Mouse (Mus musculus): ENCODE results near the gene Commd2. TPM values are rescaled to one million over a fixed set of nuclear protein-coding genes. Genes with fewer than 3 reads are reported as not detected.
A peak's percentile ranks its signal among the peaks of the same experiment; 100 is the strongest.

Commd2 gene
- polyA plus RNA-seq, 1 experiment, result not detected

DNA sequence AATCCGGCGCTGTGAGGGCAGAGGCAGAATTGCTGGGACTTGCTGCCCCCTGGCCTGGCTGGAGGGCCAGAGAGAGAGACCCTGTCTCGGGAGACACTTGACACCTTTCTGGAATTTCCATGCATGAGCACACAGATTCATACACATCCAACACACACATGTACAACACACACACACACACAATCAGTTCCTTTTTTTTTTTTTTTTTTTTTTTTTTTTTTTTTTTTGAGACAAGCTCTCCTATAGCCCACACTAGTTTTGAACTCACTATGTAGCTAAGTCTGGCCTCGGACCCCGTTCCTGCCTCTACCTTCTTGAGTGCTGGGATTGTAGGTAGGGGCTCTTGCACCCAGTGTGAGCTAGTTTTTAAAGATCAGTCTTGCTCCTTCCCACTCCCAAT lies 14.4 kb upstream of the Commd2 start:
- TF ChIP-seq POLR2A (IDR thresholded peaks at IDR 0.05; ENCODE audit: insufficient read depth, low read depth, low read length), result no peak
- no peak for TF ChIP-seq CTCF (IDR thresholded peaks at IDR 0.05; ENCODE audit: insufficient read depth, low read depth, low read length)
- Histone ChIP-seq H3K4me1 (ENCODE audit: control insufficient read depth, insufficient read depth, low read length) (no peaks in the 10 kb centered on the region), H3K27ac (ENCODE audit: insufficient read depth, low read depth, low read length) (no peak overlapping the region), H3K4me3 (ENCODE audit: insufficient read depth, low read depth, low read length) (no peak overlapping the region)
- 92% methylated on average over 5 of the region's 5 CpGs for WGBS

DNA sequence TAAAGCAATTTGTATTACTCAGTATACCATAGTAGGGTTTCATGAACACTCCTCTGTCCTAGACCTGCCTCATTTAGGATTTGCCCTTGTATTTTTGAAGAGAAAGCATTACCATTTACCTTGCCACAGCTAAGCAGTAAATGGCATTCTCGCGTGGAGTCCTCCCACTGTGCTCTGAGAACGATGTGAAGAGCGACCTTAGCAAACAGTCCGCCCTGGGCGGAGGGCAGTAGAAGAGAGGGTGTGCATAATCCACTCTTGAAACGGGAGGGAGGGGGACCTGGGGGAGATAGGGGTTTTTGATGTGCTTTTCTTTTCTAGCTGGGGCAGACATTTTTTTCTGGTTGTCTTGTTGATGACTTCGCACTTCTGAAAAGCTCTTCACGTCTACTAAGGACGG lies 13.2 kb upstream of the Commd2 start:
- Histone ChIP-seq H3K27ac (ENCODE audit: insufficient read depth, low read depth, low read length) (no peak overlapping the region), H3K4me1 (ENCODE audit: control insufficient read depth, insufficient read depth, low read length) (no peaks in the 10 kb centered on the region), H3K4me3 (ENCODE audit: insufficient read depth, low read depth, low read length) (no peak overlapping the region)
- no peak for TF ChIP-seq POLR2A (IDR thresholded peaks at IDR 0.05; ENCODE audit: insufficient read depth, low read depth, low read length)
- TF ChIP-seq CTCF (IDR thresholded peaks at IDR 0.05; ENCODE audit: insufficient read depth, low read depth, low read length), result no peak
- WGBS, result 68% methylated on average over 10 of the region's 10 CpGs

DNA sequence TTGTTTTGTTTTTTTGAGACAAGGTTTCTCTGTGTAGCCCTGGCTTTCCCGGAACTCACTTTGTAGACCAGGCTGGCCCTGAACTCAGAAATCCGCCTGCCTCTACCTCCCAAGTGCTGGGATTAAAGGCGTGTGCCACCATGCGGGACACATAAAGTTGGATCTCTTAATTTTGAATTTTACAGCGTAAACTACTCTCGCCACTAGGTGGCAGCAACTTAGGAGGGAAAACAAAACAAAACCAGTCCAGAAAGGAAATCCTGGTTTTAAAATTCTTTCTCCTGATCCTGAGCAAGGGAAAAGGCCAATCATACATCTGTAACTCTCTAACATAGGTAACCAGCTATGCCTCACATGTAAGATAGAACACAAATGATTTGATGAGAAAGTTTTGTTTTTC lies 12.2 kb upstream of the Commd2 start:
- TF ChIP-seq POLR2A (IDR thresholded peaks at IDR 0.05; ENCODE audit: insufficient read depth, low read depth, low read length), result no peak
- TF ChIP-seq CTCF (IDR thresholded peaks at IDR 0.05; ENCODE audit: insufficient read depth, low read depth, low read length), result 0 out of 2 replicates have a peak, but pooled peaks have one; percentile 11
- no peaks in the 10 kb centered on the region for H3K4me1 ChIP-seq (ENCODE audit: control insufficient read depth, insufficient read depth, low read length)
- WGBS, result 18% methylated on average over 6 of the region's 6 CpGs
- H3K4me3 ChIP-seq (ENCODE audit: insufficient read depth, low read depth, low read length), result no peak overlapping the region
- no peak overlapping the region for H3K27ac ChIP-seq (ENCODE audit: insufficient read depth, low read depth, low read length)

GRCm38 (mm10) chr3:57658608-57659007 lies 7.1 kb upstream of the Commd2 start:
- Histone ChIP-seq H3K4me1 (ENCODE audit: control insufficient read depth, insufficient read depth, low read length) (no peaks in the 10 kb centered on the region), H3K27ac (ENCODE audit: insufficient read depth, low read depth, low read length) (no peak overlapping the region), H3K4me3 (ENCODE audit: insufficient read depth, low read depth, low read length) (no peak overlapping the region)
- TF ChIP-seq CTCF (IDR thresholded peaks at IDR 0.05; ENCODE audit: insufficient read depth, low read depth, low read length) (no peak), POLR2A (IDR thresholded peaks at IDR 0.05; ENCODE audit: insufficient read depth, low read depth, low read length) (no peak)
- WGBS, result 70% methylated on average over 6 of the region's 6 CpGs

DNA sequence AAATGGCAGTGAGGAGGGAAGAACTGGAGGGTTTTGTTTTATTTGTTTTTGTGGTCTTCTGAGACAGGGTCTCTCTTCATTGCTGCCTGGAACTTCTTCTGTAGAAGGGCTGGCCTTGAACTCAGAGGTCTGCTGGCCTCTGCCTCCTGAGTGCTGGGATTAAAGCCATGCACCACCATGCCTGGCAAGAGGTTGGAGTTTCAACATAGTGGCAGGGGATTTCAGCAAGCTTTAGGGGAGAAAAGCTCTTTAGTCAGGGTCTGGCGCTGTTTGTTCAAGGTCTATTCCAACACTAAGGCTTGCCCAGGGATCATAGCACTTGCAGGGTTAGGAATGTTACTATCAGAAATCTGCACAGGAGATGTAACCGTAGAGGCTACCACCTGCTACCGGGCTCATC lies 2.1 kb upstream of the Commd2 start:
- Histone ChIP-seq H3K4me3 (ENCODE audit: insufficient read depth, low read depth, low read length) (no peak overlapping the region), H3K27ac (ENCODE audit: insufficient read depth, low read depth, low read length) (no peak overlapping the region), H3K4me1 (ENCODE audit: control insufficient read depth, insufficient read depth, low read length) (no peaks in the 10 kb centered on the region)
- WGBS, result 87% methylated on average over 3 of the region's 3 CpGs
- no peak for TF ChIP-seq POLR2A (IDR thresholded peaks at IDR 0.05; ENCODE audit: insufficient read depth, low read depth, low read length)

DNA sequence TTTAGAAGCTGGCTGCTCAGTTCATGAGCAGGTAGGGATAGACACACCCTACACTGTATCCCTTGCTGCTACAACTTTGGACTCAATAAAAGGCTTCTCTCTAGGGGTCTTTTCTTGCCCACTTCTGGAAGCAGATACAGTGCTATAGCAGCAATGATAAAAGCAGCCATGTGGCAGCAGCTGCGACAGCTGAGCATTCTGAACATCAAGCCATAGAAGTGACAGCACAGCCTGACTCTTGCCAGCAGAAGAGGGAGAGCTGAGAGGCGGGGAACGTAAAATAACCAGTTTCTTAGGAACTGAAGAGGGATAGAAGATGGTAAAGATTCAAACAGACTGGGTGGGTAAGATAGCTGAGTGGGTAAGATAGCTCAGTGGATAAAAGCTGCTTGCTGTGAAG lies 970 bp upstream of the Commd2 start:
- WGBS, result 74% methylated on average over 3 of the region's 3 CpGs
- no peak overlapping the region for H3K27ac ChIP-seq (ENCODE audit: insufficient read depth, low read depth, low read length)
- no peak overlapping the region for H3K4me3 ChIP-seq (ENCODE audit: insufficient read depth, low read depth, low read length)
- no peak for TF ChIP-seq POLR2A (IDR thresholded peaks at IDR 0.05; ENCODE audit: insufficient read depth, low read depth, low read length)
- no peak for TF ChIP-seq CTCF (IDR thresholded peaks at IDR 0.05; ENCODE audit: insufficient read depth, low read depth, low read length)
- H3K4me1 ChIP-seq (ENCODE audit: control insufficient read depth, insufficient read depth, low read length), result no peaks in the 10 kb centered on the region

GRCm38 (mm10) chr3:57651865-57652259 lies 347 bp upstream of the Commd2 start:
- TF ChIP-seq POLR2A (IDR thresholded peaks at IDR 0.05; ENCODE audit: insufficient read depth, low read depth, low read length), result no peak
- TF ChIP-seq CTCF (IDR thresholded peaks at IDR 0.05; ENCODE audit: insufficient read depth, low read depth, low read length), result no peak
- Histone ChIP-seq H3K4me1 (ENCODE audit: control insufficient read depth, insufficient read depth, low read length) (no peaks in the 10 kb centered on the region), H3K27ac (ENCODE audit: insufficient read depth, low read depth, low read length) (peak overlapping the region; percentile 50; the same call in 1 of the 2 replicates), H3K4me3 (ENCODE audit: insufficient read depth, low read depth, low read length) (peak overlapping the region; percentile 99)
- WGBS, result 35% methylated on average over 3 of the region's 3 CpGs

GRCm38 (mm10) chr3:57643191-57643590 lies 8.3 kb downstream of the Commd2 start:
- Histone ChIP-seq H3K27ac (ENCODE audit: insufficient read depth, low read depth, low read length) (no peak overlapping the region), H3K4me3 (ENCODE audit: insufficient read depth, low read depth, low read length) (no peak overlapping the region), H3K4me1 (ENCODE audit: control insufficient read depth, insufficient read depth, low read length) (no peaks in the 10 kb centered on the region)
- 92% methylated on average over 6 of the region's 6 CpGs for WGBS
- TF ChIP-seq POLR2A (IDR thresholded peaks at IDR 0.05; ENCODE audit: insufficient read depth, low read depth, low read length) (no peak), CTCF (IDR thresholded peaks at IDR 0.05; ENCODE audit: insufficient read depth, low read depth, low read length) (no peak)

DNA sequence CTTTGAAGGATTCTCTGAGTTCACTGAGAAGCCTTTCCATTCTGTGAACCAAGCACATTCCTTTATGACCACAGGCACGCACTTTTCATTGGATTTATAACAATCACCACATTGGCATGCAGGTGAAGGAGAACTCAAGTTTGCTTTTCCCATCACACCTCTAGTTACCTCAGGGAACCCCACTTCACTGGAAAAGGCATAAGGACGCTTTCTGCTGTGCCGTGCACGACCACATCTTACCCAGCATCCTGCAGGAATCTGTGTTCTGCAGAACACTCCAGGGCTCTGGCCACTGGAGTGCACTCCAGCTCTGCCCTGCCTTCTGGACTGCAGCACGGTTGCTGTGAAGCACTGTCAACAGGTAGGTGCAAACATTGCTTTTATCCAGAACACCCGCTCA lies 13.9 kb downstream of the Commd2 start:
- H3K27ac ChIP-seq (ENCODE audit: insufficient read depth, low read depth, low read length), result no peak overlapping the region
- no peaks in the 10 kb centered on the region for H3K4me1 ChIP-seq (ENCODE audit: control insufficient read depth, insufficient read depth, low read length)
- no peak overlapping the region for H3K4me3 ChIP-seq (ENCODE audit: insufficient read depth, low read depth, low read length)
- WGBS, result 81% methylated on average over 6 of the region's 6 CpGs
- TF ChIP-seq POLR2A (IDR thresholded peaks at IDR 0.05; ENCODE audit: insufficient read depth, low read depth, low read length), result no peak
- TF ChIP-seq CTCF (IDR thresholded peaks at IDR 0.05; ENCODE audit: insufficient read depth, low read depth, low read length), result no peak
